Mouse (Mus musculus) skeletal muscle tissue, adult 2 months (tissue): ENCODE results near the gene Gper1.
A peak's percentile ranks its signal among the peaks of the same experiment; 100 is the strongest.

Source experiments
- DNase-seq: peaks from one replicate; pipeline ENCODE4 v3.0.0-alpha.2; 2012; ENCODE audit warnings: low read depth, low spot score

Gper1 gene

DNA sequence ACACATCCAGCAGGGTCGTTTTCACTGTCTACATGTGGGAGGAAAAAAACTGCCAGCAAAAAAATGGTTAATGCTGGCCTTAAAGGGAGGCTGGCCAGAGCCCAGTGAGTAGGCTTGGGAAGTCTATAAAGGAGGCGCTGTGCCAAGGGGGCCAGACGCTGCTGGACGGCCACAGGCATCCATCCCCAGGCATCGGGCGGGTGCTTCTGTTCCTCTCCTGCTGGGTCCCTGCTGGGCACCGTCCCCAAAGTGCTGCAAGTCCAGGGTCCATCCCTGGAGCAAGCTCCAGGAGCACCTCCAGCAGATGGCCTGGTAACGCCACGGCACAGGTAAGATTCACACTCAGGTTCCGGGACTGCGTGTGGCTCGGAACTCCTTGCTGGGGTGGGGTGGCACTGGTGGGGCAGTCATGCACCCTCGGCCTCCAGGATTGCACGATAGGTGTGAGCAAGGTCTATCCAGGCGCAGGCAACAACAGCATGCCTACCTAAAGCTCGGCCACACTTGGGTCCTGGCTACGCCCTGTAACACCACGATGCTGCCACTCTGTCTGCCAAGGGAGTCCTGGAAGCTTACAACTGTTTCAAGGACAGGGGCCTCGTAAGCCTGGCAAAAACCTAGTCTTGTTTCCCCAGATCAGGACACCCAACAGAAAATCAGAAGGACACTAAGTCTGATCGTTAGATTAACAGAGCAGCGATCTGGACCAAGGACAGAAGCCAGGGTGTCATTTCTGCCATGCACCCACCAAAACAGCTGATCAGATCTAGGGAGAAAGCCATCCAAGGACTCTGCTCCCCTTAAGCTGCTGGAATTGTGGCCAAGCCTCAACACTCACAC is at the start of gene Gper1:
Gene Gper1, plus strand, starts transcription at position 126 of the 840 bp plus-strand sequence.
- DNase-seq: no peak

DNA sequence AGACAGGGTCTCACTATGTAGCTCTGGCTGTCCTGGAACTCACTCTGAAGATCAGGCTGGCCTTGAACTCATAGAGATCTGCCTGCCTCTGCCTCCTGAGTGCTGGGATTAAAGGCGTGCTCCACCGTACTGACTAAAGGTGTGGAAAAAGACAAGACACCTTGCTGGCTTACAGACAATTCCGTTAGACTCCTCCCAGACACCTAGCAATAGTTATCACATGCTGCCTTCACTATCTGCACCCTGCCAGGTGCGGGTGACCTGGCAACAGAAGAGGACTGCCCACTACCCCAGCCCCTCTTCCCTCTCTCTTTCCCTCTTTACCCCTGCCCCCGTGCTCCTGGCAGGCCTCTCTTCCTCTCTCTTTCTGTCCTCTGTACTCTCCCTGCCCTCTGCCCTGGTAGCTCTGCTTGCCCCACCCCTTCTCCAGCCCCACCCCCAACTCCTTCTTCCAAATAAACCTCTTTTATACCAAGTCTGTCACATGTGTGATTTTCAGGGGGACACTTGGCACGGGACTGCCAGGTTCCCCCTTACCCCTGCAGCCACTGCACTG is 49.0 kb upstream of the Gper1 start:
- no peak for DNase-seq

DNA sequence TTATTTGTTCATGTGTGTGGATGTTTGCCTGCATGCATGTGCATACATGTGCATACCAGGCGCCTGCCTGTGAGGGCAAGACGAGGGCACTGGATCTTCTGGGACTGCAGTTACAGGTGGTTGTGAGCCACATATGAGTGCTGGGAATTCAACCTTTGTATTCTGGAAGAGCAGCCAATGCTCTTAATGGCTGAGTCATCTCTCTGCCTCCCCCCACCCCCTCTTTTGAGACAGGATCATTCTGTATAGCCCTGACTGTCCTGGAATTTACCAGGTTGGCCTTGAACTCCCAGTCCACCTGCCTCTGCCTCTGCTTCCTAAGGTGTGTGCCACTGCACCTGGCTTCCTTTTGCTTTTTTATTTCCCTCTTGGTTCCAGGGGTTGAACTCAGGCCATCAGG is 48.1 kb upstream of the Gper1 start:
- DNase-seq: no peak

DNA sequence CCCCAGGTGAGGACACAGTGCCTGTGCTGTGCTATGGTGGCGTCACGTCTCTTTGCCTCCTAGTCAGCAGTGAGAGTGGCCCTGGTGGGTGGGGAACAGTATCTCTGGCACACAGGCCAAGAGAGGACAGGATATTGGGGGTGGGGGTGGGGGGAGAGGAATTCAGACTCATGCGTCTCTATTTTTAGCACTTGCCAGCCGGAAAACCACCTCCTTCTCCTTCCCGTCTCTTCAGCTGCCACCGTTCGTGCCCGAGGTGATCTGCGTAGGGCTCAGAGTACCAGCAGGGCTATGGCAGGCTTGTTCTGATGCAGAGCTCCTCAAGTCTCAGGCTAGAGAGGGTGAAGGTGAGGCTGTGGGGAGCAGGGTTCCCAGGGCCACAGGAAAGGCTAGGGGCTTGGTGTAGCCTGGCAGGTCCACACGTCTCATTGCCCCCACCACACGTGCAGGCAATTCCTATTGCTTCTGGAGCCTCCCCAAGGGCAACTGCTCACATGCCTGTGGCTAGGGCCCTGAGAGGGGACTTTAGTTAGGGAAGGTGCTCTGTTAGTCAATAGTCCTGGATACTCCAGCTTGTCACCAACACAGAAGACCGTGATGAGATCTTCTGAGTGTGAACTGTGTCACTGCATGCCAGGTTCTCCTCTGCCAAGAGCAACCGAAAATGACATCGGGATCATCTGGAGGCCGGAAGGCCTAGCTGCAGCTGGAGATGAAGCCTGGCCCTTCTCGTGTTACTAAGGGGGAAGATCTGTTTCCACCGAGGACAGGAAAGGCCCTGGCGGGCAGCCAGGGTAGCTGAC is 45.3 kb upstream of the Gper1 start, which contains the start of gene Gpr146:
Gene Gpr146, plus strand, starts transcription at position 230 of the 803 bp plus-strand sequence.
- DNase-seq: peak; percentile 92

GRCm38 (mm10) chr5:139378271-139378556 is 44.7 kb upstream of the Gper1 start:
- DNase-seq: no peak

- DNase-seq: peak; percentile 80
These were observed 43.8 kb upstream of the Gper1 start for GRCm38 (mm10) chr5:139378986-139379629.

- DNase-seq: no peak
These were observed 43.1 kb upstream of the Gper1 start for GRCm38 (mm10) chr5:139379771-139380384.

DNA sequence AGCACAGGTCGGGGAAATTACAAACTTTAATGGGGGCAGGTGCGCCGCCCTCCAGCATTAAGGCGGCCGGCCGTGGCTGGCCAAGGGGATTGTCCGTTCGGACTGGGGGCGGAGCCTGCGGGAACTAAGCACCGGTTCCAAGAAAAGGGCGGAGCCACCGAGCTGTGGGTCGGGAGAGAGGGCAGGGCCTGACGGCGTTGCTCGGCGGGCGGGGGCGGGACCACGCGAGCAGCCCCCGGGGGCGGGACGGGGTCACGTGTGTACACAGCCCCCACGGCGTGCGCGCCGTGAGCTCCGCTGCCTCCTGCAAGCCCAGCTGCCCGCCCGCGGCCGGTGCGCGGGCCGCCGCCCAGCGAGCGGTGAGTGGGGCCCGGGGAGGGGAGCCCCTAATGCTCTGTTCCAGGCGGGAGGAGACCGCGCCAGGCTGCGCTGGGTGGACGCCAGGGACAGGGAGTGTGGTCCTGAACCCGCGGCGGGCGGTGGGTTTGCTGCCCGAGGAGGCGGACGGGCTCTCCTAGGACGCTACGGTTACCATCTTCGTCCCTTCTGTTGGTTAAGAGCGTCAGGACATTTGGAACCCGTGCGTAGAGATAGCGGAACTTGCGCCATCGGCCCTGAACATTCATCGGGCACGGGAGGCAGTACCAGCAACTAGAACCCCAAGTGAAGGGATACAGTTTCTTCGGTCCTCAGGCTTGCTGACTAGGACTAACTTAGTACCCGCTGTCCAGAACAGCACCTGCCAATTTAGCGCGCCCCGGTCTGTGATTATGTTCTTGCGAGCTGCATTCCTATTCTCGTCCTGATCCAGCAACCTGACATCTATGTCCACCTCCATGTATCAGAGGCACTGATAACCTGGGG is 42.3 kb upstream of the Gper1 start:
- DNase-seq: peak; percentile 98

DNA sequence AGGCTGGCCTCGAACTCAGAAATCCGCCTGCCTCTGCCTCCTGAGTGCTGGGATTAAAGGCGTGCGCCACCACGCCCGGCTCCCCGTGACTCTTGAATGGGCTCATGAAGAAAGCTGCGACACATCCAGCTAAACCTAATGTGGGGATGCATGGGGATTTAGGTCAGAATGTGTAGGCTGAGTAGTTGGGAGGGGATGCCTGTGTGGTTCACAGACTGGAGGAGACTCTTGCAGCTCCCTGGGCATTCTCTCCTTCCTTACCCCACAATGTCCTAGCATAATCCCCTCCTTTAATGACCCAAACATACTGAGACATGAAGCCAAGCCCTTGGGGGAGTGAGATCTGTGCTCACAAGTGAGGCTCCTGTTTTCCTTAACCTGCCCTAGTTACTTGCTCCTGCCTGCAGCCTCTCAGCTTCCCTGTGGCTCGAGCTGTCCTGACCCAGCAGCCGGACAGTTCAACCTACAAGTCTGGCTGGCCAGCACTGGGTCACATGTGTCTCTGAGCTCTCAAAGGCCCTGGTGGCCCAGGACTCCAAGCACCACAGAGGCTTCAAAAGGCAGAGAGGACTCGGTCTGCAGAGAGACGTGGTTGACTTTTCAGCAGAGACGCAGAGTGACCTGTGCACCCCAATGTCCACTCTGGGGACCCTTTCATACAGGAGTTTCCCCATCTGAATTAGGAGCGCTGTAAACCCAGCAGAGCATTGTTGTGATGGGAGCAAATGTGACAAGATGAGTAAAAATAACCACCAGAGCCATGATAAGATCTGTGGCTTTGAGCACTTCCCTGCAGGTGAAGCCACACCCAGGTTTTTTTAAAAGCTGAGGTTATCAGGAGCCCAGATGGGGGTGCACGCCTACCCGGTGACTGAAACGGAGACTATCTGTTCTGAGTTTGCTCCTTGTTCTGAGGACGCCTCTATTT is 41.1 kb upstream of the Gper1 start:
- DNase-seq: peak; percentile 79

DNA sequence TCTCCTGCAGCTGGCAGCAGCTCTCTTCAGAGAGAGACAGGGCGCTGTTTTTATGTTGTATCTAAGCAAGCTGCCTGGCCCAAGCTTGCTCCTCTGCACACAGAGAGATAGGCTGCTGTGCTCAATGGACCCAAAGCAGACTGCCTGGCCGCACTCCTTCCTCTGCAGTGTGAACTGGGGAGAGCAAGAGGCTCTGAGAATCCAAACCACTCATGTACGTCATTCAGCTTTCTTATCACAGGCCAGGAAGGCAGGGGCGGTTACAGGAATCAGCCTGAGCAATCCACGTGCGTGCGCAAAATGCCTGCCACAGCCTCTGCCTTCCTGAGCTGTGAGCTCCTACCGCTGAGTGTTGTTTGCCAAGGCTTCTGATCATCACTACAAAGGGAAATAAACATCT is 40.2 kb upstream of the Gper1 start:
- no peak for DNase-seq

GRCm38 (mm10) chr5:139383234-139383633 is 39.7 kb upstream of the Gper1 start:
- DNase-seq: no peak

GRCm38 (mm10) chr5:139384531-139384930 is 38.4 kb upstream of the Gper1 start:
- DNase-seq: peak; percentile 94

- DNase-seq: no peak
These were observed 36.9 kb upstream of the Gper1 start for GRCm38 (mm10) chr5:139386047-139386446.

DNA sequence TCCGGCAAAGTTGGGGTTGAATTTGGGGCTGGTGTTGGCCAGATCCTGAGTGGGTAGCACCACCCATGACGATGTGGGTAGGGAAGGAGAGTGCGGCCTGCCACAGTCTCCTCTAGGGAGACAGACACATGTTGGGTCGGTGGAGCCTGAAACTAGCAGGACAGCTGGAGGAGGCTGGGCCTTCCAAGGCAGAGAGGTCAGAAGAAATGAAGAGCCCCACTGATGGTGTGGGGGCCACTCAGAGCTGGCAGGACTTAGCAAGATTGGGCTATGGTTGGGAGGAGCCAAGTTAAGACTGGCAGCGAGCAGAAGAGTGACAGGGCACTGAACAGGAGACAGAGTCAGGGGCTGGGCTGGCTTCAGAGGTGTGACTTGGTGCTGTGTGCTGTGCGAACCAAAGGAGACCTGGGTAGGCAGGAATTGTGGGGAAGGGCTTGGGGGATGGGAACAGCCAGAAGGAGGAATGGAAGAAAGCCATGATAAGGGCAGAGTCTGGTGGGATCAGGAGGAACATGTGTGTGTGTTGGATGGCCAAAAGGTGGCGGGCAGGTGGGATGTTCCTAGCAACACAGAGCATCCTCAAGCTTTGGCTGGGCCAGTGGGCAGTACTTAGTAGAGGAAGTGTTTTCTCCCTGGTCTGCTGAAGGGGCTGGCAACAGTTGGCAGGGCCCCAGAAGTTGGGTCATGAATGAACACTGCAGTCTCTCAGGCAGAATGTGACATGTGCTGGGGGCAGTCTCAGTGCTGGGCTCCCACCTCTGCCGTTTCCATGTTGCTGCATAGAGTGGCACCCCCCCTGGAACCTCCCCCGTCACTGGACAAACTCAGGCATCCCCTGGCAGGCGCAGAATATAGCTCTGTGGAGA is 35.4 kb upstream of the Gper1 start:
- DNase-seq: no peak

DNA sequence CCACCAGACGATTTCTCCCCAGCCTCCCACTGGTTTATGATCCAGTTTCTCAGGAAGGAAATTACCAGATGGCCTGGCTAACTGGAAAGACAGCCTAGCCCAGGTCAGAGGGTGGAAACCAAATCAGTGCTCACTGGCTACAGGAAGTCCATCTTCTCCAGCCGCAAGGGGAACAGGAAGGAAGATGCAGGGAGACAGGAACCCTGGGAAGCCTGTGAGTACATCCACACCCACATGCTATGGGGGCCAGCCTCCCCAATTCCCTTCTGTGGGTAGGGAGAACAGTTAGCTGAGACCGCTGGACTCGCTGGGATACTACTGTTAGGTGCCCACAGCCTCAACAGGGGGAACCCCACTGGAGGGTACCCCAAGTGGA is 34.8 kb upstream of the Gper1 start:
- DNase-seq: no peak

DNA sequence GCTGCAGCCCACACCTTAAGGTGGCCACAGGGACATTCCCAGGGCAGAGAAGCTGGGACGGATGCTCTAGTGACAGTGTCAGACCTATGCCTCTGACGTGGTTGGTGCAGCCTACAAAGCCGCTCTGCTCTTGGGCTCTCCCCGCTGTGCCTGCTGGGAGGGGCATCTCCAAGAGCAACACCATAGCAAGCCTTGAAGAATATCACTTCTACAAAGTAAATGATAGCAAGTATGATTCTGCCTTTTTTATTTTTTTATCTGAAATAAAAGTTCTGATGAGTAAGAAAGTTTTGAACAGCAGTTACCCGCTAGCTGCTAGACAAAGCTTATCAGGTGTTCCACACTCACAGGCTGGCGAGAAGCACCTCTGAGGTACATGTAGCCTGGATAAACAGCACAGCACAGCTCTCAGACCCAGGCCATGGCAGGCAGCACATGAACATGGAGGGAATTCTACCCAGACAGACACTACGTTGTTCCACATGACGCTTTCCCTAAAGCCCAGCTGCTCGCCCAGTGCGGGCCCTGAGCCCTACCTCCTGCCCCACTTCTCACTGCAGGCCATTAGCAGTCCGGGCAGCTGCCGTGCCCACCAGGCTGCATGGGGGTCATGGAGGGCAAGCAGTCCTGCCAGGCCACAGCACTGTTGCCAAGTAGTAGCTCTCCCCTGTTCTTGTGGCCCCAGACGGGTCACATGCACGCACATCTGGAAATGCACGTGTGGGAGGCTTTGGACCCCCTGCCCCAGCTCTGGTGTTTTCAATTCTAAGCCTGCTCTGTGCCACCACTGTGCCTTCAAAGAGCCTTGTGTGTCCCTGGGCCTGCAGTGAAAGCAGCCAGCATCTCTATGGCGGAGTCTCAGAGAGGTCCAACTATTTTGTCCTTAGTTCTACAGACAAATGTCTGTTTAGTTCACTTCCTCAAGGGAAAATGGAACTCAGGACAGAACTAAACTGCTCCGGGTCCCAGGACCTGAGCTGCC is 34.0 kb upstream of the Gper1 start:
- no peak for DNase-seq

DNA sequence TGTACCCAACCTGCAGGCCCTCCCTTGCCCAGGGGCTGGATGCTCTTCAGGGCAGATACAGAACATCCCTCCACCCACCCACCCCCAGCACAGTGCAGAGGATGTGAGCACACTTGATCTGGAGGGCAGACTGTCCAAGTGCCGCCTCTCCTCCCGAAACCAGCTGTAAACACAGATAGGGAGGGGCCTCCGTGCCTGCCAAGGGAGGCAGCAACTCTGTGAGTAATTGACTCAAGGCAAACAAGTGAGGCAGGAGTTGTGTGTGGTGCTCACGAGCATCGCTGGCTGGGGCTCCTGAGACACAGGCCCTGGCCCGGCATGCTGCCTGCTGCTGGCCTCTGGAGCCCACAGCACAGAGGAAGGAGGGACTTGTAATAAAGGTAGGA is 33.3 kb upstream of the Gper1 start:
- DNase-seq: peak; percentile 84
